Mouse (Mus musculus) myocyte (in vitro differentiated cells): ENCODE results near the gene Rplp1. TPM values are rescaled to one million over a fixed set of nuclear protein-coding genes. Genes with fewer than 3 reads are reported as not detected.

ENCODE experiments used
- H3K27me3 ChIP-seq: one replicate; pipeline ENCODE4 v1.6.1; 2011; ENCODE audit not compliant: control insufficient read depth, insufficient read depth, insufficient read length
- H3K36me3 ChIP-seq: one replicate; pipeline ENCODE4 v1.6.1; 2011; ENCODE audit not compliant: control insufficient read depth, insufficient read depth
- H3K4me2 ChIP-seq: one replicate; pipeline ENCODE4 v1.6.1; 2011; ENCODE audit warnings: low read depth, control low read depth
- H3K4me3 ChIP-seq: one replicate; pipeline ENCODE4 v1.5.1; 2011; ENCODE audit warnings: mild to moderate bottlenecking, control low read depth, moderate library complexity
- H3K79me2 ChIP-seq: one replicate; pipeline ENCODE4 v1.6.1; 2011; ENCODE audit not compliant: control insufficient read depth, insufficient read depth
- H3ac ChIP-seq: one replicate; pipeline ENCODE4 v1.6.1; 2011; ENCODE audit not compliant: control insufficient read depth, insufficient read length
- CEBPB ChIP-seq: IDR thresholded peaks from 2 replicates; pipeline ENCODE4 v1.6.1; 2011; ENCODE audit warnings: mild to moderate bottlenecking, moderate library complexity; ENCODE audit not compliant: poor library complexity, insufficient read depth, severe bottlenecking
- E2F4 ChIP-seq: IDR thresholded peaks from one replicate; pipeline ENCODE4 v1.6.1; 2011; ENCODE audit warnings: mild to moderate bottlenecking, control low read depth, moderate library complexity; ENCODE audit not compliant: insufficient read depth
- MAX ChIP-seq: IDR thresholded peaks from one replicate; pipeline ENCODE4 v1.6.1; 2011; ENCODE audit warnings: low read depth, mild to moderate bottlenecking, control low read depth
- MYOD1 ChIP-seq, 3 experiments: IDR thresholded peaks; one replicate each; pipeline ENCODE4 v1.6.1; 2011; ENCODE audit warnings: control low read depth in 2 of 3, low read depth in 2 of 3, mild to moderate bottlenecking in 2 of 3, moderate library complexity in 1 of 3; ENCODE audit not compliant: insufficient read length in 2 of 3, control insufficient read depth in 1 of 3
- MYOG ChIP-seq, 3 experiments: IDR thresholded peaks; one replicate each; pipeline ENCODE4 v1.6.1; 2011; ENCODE audit warnings: control low read depth in 2 of 3, low read depth in 2 of 3, mild to moderate bottlenecking in 2 of 3; ENCODE audit not compliant: insufficient read length in 2 of 3, control insufficient read depth in 1 of 3, insufficient read depth in 1 of 3
- POLR2A ChIP-seq: IDR thresholded peaks from one replicate; pipeline ENCODE4 v1.6.1; 2011; ENCODE audit warnings: low read depth, mild to moderate bottlenecking, control low read depth, moderate library complexity; ENCODE audit not compliant: insufficient read length
- POLR2AphosphoS2 ChIP-seq: IDR thresholded peaks from one replicate; pipeline ENCODE4 v1.6.1; 2011; ENCODE audit warnings: low read depth, control low read depth; ENCODE audit not compliant: insufficient read length
- REST ChIP-seq: IDR thresholded peaks from one replicate; pipeline ENCODE4 v1.6.1; 2011; ENCODE audit warnings: mild to moderate bottlenecking, control low read depth, moderate library complexity; ENCODE audit not compliant: insufficient read depth, insufficient read length
- SRF ChIP-seq: IDR thresholded peaks from one replicate; pipeline ENCODE4 v1.6.1; 2011; ENCODE audit warnings: low read depth; ENCODE audit not compliant: control insufficient read depth, insufficient read length
- TCF12 ChIP-seq: IDR thresholded peaks from one replicate; pipeline ENCODE4 v1.6.1; 2011; ENCODE audit warnings: mild to moderate bottlenecking, control low read depth; ENCODE audit not compliant: poor library complexity, insufficient read depth, severe bottlenecking
- TCF3 ChIP-seq: IDR thresholded peaks from one replicate; pipeline ENCODE4 v1.6.1; 2011; ENCODE audit warnings: low read depth, control low read depth; ENCODE audit not compliant: insufficient read length
- USF1 ChIP-seq: IDR thresholded peaks from one replicate; pipeline ENCODE4 v1.6.1; 2011; ENCODE audit warnings: low read depth, mild to moderate bottlenecking, control low read depth, moderate library complexity
- polyA plus RNA-seq: library from polyadenylated mRNA; unstranded; fragments of >200 nt; fragmentation: generic; extraction: Trizol; gene quantifications from one replicate; pipeline ENCODE4 v1.2.1, GENCODE M21; 2012; ENCODE audit warnings: missing spikeins

The Rplp1 gene
- polyA plus RNA-seq, 1 experiment, result 9,411 TPM

DNA sequence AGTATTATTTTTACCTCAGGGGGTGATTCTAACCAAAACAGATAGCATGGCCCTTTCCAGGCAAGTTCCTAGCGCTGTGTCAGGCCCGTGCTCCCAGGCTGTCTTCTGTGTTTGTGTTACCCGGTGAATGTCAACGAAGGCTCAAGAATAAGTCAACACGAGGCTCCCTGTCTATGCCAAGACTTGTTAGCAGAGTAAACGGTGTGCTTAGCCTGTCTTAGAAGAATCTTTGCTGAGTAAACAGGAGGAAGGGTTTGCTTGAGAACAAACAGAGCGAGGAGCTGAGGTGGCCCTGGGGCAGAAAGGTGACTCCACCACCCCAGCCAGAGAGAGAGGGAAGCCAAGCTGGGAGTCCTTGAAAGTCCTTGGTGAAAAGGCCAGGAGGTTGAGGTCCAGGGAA is 10.1 kb downstream of the Rplp1 start:
- no peaks in the 10 kb centered on the region for H3K79me2 ChIP-seq
- no peak overlapping the region for H3K4me2 ChIP-seq
- H3ac ChIP-seq, result no peak overlapping the region
- no peaks in the 10 kb centered on the region for H3K36me3 ChIP-seq
- no peak for TF ChIP-seq POLR2AphosphoS2
- TF ChIP-seq USF1, result no peak
- TF ChIP-seq TCF3, result no peak
- no peak for TF ChIP-seq TCF12
- no peak for TF ChIP-seq SRF
- no peak for TF ChIP-seq E2F4
- no peak for TF ChIP-seq CEBPB
- no peak for TF ChIP-seq REST
- TF ChIP-seq POLR2A, result no peak
- TF ChIP-seq MAX, result no peak
- TF ChIP-seq MYOG (IDR thresholded peaks at IDR 0.05; ENCODE audit: control insufficient read depth in 1 of 3, insufficient read depth in 1 of 3, insufficient read length in 2 of 3, low read depth in 2 of 3), result no peak
- H3K27me3 ChIP-seq, result peaks cover 11% of the 10 kb centered on the region
- H3K4me3 ChIP-seq, result no peak overlapping the region

DNA sequence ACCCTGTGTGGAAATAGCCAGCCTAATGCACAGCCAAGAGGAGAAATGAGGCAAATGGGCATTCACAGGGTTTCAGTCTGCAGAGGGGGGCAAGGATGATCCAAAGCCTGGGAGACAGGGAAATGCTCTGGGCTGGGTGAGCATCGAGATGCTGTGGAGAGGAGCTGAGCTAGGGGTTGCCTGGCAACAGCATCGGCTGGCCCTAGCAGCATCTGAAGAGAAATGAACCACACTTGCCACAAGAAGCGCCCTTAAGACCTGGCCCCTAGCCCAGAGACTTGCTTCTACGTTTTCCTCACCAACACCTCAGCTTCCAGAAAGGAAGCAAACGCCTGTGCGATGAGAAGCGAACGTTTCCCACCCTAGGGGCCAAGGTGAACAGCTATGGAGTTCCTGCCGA is 11.9 kb downstream of the Rplp1 start:
- no peaks in the 10 kb centered on the region for H3K79me2 ChIP-seq
- TF ChIP-seq TCF12, result no peak
- TF ChIP-seq TCF3, result no peak
- no peak for TF ChIP-seq POLR2AphosphoS2
- TF ChIP-seq E2F4, result no peak
- TF ChIP-seq CEBPB, result no peak
- TF ChIP-seq MAX, result no peak
- no peak for TF ChIP-seq SRF
- no peak for TF ChIP-seq USF1
- TF ChIP-seq MYOD1 (IDR thresholded peaks at IDR 0.05; ENCODE audit: control insufficient read depth in 1 of 3, insufficient read length in 2 of 3, low read depth in 2 of 3), result no peak
- TF ChIP-seq POLR2A, result no peak
- TF ChIP-seq REST, result no peak
- TF ChIP-seq MYOG (IDR thresholded peaks at IDR 0.05; ENCODE audit: control insufficient read depth in 1 of 3, insufficient read depth in 1 of 3, insufficient read length in 2 of 3, low read depth in 2 of 3), result no peak
- H3ac ChIP-seq, result no peak overlapping the region
- H3K27me3 ChIP-seq, result peaks cover 11% of the 10 kb centered on the region
- H3K4me3 ChIP-seq, result no peak overlapping the region
- no peaks in the 10 kb centered on the region for H3K36me3 ChIP-seq
- H3K4me2 ChIP-seq, result no peak overlapping the region

DNA sequence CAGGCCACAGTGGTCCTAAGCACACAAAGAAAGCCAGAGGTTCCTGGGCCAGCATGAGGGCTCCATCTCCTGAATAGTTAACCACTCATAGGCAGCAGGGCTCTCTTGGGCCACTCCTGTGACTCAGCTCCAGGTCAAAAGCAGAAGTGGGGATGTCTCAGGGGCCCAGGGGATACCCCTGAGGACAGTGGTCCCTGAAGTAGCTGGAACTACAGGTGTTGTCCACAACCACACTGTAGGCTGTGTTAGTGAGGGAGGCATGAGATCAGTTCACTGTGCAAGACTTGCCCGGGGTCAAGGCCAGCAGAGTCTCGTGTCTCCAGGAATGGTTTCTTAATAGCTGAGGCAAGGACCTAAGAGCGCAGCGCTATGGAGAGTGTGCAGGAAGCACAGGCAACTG is 12.8 kb downstream of the Rplp1 start:
- no peak overlapping the region for H3ac ChIP-seq
- H3K4me3 ChIP-seq, result no peak overlapping the region
- no peak overlapping the region for H3K4me2 ChIP-seq
- no peaks in the 10 kb centered on the region for H3K36me3 ChIP-seq
- H3K79me2 ChIP-seq, result no peaks in the 10 kb centered on the region
- TF ChIP-seq POLR2A (no peak), TCF3 (no peak), SRF (no peak), MAX (no peak), E2F4 (no peak), POLR2AphosphoS2 (no peak), REST (no peak), MYOD1 (IDR thresholded peaks at IDR 0.05; ENCODE audit: control insufficient read depth in 1 of 3, insufficient read length in 2 of 3, low read depth in 2 of 3) (no peak), TCF12 (no peak), MYOG (IDR thresholded peaks at IDR 0.05; ENCODE audit: control insufficient read depth in 1 of 3, insufficient read depth in 1 of 3, insufficient read length in 2 of 3, low read depth in 2 of 3) (no peak), USF1 (no peak), CEBPB (no peak)
- H3K27me3 ChIP-seq, result peaks cover 14% of the 10 kb centered on the region

DNA sequence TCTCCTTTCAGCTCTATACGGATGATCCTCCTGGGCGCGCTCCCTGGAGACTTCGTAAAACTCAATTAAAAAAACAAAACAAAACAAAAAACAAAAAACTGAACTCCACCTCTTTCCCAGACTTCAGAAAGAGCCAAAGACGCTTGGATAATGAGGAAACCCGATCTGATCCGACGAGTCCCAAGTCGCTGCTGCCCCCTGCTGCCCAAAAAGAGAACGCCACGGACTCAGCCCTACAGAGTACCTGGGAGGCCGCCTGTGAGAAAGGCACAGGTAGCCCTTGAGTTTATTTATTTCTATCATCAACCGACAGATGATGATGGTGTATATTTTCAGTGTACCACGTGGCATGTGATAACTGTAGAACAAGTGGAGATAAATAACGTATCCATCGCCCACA is 14.5 kb downstream of the Rplp1 start:
- TF ChIP-seq E2F4 (no peak), MAX (no peak), MYOG (IDR thresholded peaks at IDR 0.05; ENCODE audit: control insufficient read depth in 1 of 3, insufficient read depth in 1 of 3, insufficient read length in 2 of 3, low read depth in 2 of 3) (no peak), SRF (no peak), POLR2A (no peak), USF1 (no peak), CEBPB (no peak), TCF12 (no peak), TCF3 (no peak), REST (no peak), POLR2AphosphoS2 (no peak), MYOD1 (IDR thresholded peaks at IDR 0.05; ENCODE audit: control insufficient read depth in 1 of 3, insufficient read length in 2 of 3, low read depth in 2 of 3) (no peak)

More for the DNA sequence above, 14.5 kb downstream of the Rplp1 start:
- Histone ChIP-seq H3K4me3 (no peak overlapping the region), H3K79me2 (no peaks in the 10 kb centered on the region), H3K36me3 (no peaks in the 10 kb centered on the region), H3K27me3 (peaks cover 17% of the 10 kb centered on the region), H3ac (no peak overlapping the region), H3K4me2 (peak overlapping the region; percentile 45)
